Mouse (Mus musculus) cerebellum, adult 8-10 months (tissue): ENCODE results near the gene Dclk1.

Experiments used
- DNase-seq: peaks from one replicate; pipeline ENCODE4 v3.0.0; 2022

Dclk1 gene

GRCm38 (mm10) chr3:55406616-55407015 is 164.5 kb downstream of the Dclk1 start:
- no peak for DNase-seq

- DNase-seq: no peak
These were observed 169.4 kb downstream of the Dclk1 start for GRCm38 (mm10) chr3:55411547-55411946.

- peak; percentile 31 for DNase-seq
These were observed 173.4 kb downstream of the Dclk1 start for GRCm38 (mm10) chr3:55415527-55415950.

GRCm38 (mm10) chr3:55418845-55419244 is 176.7 kb downstream of the Dclk1 start:
- DNase-seq: no peak

- DNase-seq: no peak
These were observed 177.2 kb downstream of the Dclk1 start for GRCm38 (mm10) chr3:55419334-55419733.

- DNase-seq: no peak
These were observed 178.4 kb downstream of the Dclk1 start for GRCm38 (mm10) chr3:55420436-55421083.

GRCm38 (mm10) chr3:55423640-55424397 is 181.7 kb downstream of the Dclk1 start:
- DNase-seq: no peak

GRCm38 (mm10) chr3:55430022-55430549 is 187.9 kb downstream of the Dclk1 start:
- DNase-seq: no peak

GRCm38 (mm10) chr3:55431223-55431622 is 189.1 kb downstream of the Dclk1 start:
- DNase-seq: no peak

- no peak for DNase-seq
These were observed 192.1 kb downstream of the Dclk1 start for GRCm38 (mm10) chr3:55434276-55434675.

GRCm38 (mm10) chr3:55438824-55439446 is 196.8 kb downstream of the Dclk1 start:
- DNase-seq: no peak

- peak; percentile 62 for DNase-seq
These were observed 198.2 kb downstream of the Dclk1 start for GRCm38 (mm10) chr3:55440342-55440741.

- no peak for DNase-seq
These were observed 200.0 kb downstream of the Dclk1 start for GRCm38 (mm10) chr3:55442012-55442645.

GRCm38 (mm10) chr3:55443271-55443670 is 201.1 kb downstream of the Dclk1 start:
- no peak for DNase-seq

- DNase-seq: peak; percentile 73
These were observed 201.6 kb downstream of the Dclk1 start for GRCm38 (mm10) chr3:55443725-55444124.

GRCm38 (mm10) chr3:55446681-55447080 is 204.5 kb downstream of the Dclk1 start:
- no peak for DNase-seq

GRCm38 (mm10) chr3:55447486-55448460 is 205.6 kb downstream of the Dclk1 start:
- peak; percentile 71 for DNase-seq

- DNase-seq: no peak
These were observed 207.0 kb downstream of the Dclk1 start for GRCm38 (mm10) chr3:55449148-55449547.

- no peak for DNase-seq
These were observed 208.9 kb downstream of the Dclk1 start for GRCm38 (mm10) chr3:55451035-55451434.

GRCm38 (mm10) chr3:55451877-55452276 is 209.7 kb downstream of the Dclk1 start:
- no peak for DNase-seq

GRCm38 (mm10) chr3:55452464-55452863 is 210.3 kb downstream of the Dclk1 start:
- no peak for DNase-seq

GRCm38 (mm10) chr3:55461092-55461491 is 218.9 kb downstream of the Dclk1 start:
- DNase-seq: no peak
